Mouse (Mus musculus) neural tube, embryonic 10.5 days (tissue): Measurements from ENCODE around the gene Sbf2.
"Not testable (repeated sequence)": the region's sequence is repeated elsewhere in the genome, so short reads cannot be mapped to it uniquely, and the experiment has no call there.

Experiments
- DNase-seq: peaks from one replicate; pipeline ENCODE4 v3.0.0-alpha.2; 2017; ENCODE audit warnings: low spot score; ENCODE audit errors: extremely low spot score

Gene Sbf2

DNA sequence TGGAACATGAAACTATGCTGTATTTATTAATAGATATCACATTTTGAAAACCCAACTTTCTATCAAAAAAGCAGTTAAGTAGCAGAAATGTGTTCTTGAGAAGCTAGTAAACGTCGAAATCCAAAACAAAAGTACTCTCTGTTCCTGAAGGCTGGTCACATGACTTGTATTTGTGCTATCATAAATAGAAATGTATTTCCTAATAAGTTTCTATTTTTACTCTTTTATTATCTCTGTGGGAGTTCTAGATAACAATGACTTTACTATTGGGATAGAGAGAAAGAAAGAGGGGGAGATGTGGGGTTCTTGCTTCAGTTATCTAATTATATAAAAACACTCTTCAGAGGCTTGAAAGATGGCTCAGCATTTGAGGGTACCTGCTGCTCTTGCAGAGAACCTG, 29.5 kb downstream of the Sbf2 start:
- DNase-seq, result no peak

DNA sequence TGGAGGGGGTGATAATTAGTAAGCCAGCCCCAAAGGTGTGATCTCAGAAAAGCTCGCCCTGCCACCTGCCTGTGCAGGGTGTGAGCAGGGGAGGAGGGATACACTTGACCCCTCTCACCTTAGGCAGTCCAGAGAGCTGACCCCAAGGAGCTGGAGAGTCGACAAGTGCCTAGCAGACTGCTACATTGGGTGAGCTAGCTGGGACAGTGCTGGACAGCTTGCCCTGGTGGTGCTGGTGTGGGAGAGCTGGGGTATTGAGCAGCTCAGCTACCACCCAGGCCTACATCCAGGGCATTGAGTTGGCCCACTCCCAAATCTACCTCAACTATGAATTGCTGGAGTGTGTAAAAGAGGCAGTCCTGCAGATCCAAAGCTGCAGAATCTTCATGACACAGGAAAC, 30.6 kb downstream of the Sbf2 start:
- DNase-seq, result no peak

DNA sequence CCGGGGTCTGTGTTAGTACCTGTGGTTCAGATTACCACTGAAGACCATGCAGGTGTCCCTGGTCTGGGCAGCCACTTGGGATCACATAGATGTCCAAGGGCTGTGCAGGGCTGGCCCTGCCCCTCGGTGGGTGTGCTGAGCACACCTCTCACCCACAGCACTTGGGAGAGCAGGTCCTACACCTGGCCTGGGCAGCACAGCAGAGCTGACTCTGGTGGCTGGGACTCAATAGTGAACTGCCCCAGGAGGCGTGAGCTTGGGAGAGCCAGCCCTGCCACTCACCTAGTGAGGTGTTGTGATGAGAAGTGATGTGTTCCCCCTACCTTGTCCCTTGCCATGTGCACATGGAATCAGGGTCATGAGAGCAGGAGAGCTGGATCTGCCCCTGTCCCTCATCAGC, 31.0 kb downstream of the Sbf2 start:
- DNase-seq, result no peak

DNA sequence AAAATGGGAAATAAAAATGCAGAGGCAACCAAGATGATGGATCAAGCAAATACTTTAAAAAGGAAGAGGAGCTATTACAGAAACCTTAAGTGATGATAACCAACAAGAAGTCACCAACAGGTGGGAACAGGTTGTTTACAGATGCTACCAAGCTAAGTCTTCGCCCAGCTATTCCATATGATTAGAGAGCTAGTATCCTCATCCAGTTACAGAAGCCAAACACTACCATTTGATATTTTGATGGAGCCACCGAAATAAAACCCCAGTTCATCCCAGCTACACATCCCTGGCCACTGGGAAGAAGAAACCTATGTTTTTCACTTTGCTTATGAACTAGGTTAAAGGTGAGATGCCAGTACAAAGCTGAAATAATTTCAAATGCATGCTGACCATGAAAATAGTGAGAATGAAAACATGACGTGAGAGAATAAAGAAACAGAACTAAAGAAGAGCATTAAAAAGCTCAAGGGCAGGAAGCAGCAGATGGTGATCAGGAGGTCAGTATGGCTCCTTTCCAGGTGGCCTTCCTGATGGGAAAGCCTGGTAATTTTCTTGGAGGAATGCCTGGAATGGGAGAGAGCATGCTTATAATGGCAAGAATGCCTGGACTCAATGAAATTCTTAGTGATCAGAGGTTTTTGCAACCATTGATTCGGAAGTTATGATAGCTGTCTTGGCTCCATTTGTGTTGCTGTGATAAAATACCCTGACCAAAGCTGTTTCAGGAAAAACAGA, 48.7 kb downstream of the Sbf2 start:
- no peak for DNase-seq

DNA sequence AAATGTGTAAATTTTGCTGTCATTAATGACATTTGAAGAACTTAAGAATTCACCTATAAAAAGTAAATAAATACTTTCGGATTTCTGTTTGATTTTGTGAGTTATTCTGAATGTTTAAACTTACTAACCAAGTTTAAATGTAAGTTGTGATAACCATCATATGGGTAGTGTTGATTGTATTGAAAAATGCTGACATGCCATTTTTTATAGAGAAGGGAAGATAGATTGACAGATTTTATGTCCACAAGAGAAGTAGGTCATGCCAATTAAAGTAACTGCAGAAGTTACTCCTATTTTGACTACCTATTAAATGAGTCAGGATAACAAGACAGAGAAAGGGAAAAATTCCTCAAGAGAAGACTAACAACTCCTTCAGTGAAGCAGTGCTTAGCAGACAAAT, 53.1 kb downstream of the Sbf2 start:
- no peak for DNase-seq

DNA sequence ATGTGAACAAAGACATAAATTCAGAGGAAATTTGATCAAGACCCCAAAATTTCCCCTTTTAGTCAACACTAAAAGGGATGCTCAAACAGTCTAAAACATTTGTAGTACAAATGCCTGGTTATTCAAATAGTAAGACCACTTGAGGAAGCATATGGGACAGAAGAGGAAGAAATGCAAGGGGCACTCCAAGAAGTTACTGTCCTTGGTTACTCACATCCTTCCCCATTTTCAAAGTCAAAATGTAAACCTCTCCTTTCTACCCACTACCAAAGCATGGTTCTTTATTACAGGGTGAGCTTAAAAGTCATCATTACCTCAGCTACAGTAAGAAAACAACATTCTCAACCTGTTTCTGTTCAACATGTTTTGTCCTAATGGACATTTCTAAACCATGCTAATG, 57.7 kb downstream of the Sbf2 start:
- no peak for DNase-seq

DNA sequence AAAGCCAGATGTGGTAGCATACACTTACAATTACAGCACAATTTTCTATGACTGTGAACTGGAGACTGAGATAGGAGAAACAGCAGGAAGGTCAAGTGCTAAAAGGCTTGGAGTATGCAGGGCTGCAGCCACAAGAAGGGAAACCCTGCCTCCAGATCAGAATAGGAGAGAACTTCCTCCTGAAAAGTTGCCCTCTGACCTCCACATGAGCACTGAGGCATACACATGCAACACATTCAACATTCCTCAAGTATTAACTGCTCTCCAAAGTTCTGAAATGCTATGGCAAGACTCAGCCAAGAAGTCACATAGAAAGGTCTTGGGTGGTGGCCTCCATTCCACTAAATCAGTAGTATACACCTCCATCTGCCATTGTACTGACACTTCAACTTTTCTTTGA, 58.5 kb downstream of the Sbf2 start:
- no peak for DNase-seq

DNA sequence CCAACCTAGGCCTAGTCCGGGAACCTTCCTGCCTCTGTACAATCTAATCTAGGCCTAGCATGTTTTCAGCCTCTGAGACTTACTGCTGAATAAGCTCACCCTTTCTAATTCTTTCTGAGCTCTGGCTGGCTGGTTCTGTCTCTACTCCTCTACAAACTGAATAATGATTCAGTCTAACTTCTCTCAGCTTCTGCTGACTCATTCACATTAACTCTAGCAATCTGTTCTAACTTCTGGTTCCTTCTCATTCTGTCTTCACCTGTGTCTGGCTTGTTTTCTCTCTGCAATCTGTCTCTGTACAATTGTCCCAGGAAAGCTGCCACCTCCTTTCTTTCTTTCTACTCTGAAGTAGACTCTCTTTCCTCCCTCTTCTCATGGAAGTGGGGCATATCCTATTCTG, 59.5 kb downstream of the Sbf2 start:
- DNase-seq, result no peak

DNA sequence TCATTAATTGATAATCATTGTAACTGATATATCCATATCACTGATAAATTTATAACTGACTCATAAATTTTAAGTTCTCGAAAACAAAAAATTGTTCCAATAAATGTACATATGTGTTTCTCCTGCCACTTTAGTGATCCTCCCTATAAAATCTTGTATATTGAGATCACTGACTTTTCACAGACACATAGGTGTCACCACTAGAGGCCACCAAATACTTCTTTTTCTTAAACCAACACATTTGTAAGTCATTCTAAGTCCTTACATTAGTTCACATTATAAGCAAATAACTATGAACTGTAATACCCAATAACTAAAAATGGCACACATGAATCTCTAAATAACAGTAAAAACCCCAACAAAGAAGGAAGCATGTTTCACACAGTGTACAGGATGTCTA, 66.5 kb downstream of the Sbf2 start:
- DNase-seq, result no peak

DNA sequence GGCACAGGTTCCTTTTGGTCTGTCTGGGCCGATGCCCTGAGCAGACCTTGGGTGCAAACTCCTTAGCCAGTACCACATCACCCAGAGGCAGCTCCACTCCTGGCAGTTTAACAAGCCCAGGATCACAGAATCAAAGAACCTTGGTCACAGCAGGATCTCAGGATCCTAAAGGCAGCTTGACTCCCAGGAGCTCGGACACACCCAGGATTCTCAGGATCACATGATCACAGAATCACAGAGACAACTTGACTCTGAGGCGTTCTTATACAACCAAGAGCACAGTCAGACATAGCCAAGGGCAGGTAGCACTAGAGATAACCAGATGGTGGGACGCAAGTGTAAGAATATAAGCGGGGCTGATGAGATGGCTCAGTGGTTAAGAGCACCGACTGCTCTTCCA, 71.4 kb downstream of the Sbf2 start:
- no peak for DNase-seq

DNA sequence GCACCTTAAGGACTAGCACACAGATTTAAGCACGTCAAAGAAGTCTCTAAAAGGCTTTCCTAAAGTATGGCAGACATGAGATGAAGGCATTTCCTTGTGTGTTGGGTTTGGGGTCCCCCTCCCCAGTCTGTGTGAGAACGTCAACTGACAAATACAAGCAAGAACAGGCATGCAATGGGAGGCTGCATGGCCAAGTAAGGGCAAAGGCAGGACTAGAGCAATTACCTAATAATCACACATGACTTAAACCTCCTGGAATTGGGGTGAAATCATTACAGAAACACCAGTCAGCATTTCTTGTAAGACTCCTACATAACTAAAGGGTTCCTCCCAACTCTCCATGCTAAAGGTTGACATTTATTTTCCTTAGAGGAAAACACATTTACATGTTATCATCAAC, 75.5 kb downstream of the Sbf2 start:
- no peak for DNase-seq

DNA sequence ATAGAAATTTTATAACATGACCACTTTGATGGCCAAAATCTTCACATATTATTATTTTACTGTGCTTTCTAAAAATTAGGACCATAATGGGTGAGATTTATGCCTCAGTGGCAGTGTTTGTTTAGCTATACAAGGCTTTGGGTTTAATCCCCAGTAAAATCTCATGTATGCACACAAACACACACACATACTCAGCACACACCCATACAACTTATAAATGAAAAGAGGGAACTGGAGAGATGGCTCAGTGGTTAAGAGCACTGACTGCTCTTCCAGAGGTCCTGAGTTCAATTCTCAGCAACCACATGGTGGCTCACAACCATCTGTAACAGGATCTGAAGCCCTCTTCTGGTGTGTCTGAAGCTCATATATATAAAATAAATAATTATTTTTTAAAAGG, 84.4 kb downstream of the Sbf2 start:
- DNase-seq, result not testable (repeated sequence)

DNA sequence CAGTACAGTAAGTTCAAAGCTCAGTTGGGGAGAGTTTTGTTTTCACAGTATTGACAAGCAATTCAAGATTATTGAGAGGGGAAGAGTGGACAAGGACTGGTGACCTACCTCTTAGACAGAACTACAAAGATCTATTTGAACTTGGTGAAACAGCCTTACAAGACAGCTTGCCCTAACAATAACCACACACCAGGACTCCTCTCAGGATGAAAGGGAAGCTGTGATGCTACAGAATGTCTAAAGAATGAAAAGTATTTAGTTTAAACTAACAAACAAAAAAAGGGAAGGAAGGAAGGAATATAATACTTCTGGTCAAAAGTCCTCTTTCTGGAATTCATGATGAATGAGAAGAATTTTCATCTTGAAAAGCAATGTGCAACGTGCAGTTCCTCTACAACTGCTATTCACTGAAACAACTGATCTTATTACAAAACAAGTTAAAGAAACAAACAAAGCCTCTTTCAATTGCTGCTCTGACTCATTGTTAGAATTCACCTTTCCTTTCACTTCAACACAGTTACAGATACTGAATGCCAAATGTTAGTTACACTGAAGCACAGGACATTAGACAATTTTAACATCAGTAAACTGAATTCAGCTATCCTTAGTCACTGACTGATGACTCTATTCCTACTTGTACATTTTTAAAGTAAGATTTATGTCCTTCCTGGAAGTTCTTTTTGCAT, 89.5 kb downstream of the Sbf2 start:
- no peak for DNase-seq

DNA sequence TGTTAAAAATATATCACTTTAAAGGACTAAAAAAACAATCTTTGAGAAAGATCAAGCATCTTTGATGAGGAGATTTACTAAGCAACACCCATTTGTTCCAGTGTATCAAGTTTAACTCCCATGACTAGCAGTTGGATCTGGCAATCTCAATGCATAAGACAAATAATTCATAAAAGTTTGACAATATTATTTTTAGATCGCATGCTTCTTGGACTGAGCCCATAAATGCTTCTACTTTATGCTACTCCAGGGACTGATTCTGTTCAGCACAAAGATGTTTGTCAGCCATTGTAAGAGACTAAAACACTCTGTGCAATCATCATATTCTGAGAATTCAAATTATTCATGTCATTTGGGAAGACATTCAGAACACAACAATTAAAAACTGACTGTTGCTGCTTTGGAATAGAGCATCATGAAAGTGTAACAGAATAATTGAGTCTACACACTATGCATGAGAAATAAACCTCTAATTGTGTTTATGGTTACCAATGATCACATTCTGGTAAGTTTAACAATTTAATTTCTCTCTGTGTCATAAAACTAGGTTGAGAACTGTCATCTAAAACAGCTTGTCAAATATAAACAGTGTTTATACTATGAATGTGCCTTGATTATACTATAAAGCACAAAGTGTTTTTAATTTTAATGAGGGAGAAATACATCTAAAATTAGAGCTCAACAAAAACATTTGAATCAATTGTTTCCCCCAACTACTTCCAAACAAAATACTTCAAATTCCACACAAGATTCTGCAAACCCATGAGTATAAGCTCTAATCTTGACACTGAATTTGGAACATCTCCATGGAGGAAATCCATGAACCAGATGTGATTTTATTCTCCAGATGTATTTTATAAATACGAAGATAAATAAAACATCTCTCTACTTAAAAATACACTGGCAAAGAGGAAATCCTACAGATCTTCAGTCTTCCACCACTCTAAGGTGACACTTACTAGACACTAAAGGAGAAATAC, 98.2 kb downstream of the Sbf2 start:
- DNase-seq, result no peak

DNA sequence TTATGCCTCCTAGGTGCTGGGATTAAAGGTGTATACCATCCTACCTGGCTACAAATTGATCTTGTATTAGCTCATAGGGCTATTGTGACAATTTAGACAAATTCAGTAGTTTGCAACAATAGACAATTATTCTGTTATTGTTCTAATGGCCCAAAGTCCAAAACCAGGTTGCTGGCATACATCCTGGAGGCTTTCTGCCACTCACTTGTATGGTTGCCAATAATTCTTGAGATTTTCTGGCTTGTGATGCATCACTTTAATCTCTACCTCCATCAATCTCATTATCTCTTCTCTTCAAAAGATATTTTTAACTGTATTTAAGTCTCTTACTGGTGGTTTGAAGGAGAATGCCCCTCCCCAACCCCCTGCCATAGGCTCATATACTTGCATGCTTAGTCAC, 100.6 kb downstream of the Sbf2 start:
- no peak for DNase-seq

DNA sequence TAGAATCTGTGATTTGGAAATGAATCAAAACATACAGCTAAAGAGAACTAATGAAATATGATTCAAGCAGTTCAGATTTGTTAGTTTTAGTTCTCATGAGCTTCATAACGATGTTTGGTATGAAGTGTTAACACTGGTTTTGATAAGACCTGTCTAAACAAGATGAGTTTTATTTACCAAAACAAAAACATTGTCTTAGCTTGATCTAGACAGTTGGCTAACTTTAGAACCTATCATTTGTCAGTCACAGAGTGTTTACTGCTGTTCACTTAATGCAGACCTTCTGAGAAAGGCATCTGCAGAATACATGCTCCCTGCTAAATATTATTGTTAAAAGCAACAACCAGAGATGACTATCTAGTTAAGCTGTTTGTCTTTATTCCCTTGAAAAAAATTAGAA, 116.1 kb downstream of the Sbf2 start:
- DNase-seq, result no peak

DNA sequence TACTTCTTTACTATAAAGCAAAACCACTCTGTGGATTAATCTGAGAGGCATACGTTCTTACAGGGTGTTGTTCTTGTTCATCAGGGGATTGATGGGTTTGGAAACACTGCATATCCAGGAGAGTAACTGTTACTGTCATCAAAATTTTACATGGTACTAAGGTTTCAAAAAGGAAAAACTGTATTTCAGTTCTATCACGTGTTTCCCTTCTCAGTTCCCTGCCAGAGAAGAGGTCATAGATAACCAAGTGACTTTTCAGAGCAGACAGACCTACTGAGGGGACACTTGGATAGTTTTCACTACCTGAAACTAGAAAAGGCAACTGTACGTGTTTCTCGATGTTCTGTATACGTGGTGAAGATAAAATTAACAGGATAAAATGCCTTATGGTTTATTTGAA, 123.7 kb downstream of the Sbf2 start:
- DNase-seq, result no peak

DNA sequence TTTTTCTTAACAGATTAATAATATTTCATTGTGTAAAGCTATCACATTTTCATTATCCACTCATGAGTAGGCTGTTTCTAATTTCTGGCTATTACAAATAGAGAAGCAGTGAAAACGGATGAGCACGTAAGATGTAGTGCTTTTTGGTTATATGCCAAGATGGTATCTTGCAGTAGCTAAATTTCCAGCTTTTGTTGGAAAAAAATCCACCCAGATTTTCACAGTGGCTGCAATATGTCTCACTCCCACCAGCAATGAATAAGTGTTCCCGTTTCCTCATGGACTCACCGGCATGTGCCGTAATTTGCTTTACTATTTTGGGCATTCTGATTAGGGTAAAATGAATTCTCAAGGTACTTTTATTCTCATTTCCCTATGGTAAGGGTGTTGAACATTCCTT, 129.7 kb downstream of the Sbf2 start:
- no peak for DNase-seq

DNA sequence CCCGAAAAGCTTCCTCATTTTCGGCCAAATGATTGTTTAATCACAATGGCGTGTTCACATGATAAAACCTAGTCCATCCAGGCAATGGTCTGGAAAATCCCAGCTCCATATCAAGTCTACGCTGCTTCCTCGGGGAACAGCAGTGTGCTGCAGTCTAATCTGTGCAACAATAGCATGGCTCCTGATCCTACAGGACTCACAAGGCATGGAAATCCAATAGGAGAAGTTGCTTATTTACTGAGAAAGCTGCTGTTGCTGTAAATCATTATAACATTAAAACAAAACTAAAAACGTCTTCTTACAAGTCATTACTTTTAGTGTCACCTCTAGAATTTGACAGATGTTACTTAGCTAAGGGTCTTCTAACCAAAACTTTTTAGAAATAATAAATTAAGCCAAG, 143.7 kb downstream of the Sbf2 start:
- no peak for DNase-seq

DNA sequence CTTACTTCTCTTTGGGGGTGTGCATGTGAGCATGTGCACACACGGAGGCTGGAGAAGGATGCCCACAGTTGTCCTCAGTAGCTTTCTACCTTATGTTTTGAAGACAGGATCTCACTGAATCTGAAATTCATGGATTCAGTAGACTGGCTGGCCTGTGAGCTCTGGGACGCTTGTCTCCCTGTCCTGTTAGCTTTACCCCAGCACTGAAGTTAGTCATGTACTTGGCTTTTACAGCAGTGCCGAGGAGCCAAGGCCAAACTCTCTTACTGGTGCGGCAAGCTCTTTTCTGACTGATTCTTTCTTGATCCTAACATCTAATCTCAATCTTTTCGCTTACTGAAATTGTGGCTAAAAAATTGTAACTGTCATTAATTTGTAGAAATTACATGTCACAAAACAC, 151.3 kb downstream of the Sbf2 start:
- no peak for DNase-seq

DNA sequence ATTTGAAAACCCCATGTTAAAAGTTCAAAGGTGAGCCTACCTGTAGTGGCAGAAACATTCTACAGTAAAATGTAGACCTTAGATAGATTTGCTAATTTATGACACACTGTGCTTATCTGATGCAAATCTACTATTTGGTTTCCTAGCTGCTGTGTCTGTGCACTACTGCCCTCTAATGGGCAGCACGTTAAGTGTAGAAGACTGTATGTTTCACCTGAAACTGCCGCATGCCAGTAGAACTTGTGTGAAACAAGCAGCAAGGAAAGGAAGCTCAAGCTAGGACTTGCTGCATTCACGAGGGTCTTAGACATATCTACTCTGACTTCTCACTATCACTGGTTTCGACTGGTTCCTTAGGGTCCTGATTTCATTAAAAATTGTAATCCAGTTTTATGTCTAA, 182.4 kb downstream of the Sbf2 start:
- peak; percentile 19 for DNase-seq

DNA sequence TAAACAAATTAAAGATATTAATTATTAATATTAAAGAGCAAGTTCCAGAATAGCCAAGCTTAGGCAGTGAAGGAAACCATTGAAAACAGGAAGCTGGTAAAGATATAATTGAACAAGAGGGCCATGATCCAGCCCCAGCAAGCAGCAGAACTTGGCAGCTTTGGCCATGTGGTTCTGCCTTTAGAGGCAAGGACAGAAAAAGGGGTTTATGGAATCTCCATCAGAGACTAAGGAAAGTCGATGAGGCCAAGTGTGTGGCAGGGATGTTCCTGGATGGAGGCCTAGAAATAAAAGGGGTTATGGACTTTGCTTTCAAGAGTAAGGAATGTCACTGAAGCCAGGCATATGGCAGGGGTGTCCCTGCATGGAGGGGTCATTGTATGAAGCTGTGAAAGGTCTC, 198.4 kb downstream of the Sbf2 start:
- DNase-seq, result no peak
